ENCODE assay signal across 12 mouse cellular contexts in the genomic region with DNA sequence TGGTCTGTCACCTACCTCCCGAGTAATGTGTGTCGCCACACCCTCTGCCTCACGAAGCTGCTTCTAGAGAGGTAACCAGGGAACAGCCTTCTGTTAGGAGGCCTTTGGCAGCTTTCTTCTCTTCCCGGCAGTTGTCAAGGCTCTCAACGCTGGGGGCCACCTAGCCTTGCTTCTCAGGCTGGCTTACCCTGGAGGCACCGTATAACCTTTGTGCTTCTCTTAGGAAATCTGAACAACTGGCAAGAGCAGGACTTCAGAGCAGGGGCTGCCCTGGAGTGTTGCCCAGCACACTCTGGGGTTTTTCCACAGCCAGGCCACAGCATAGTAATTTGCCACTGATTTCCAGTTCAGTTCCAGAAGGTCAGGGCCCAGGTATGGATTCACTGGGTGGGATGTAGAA. TPM values are rescaled to one million over a fixed set of nuclear protein-coding genes. Genes with fewer than 3 reads are reported as not detected.
DNase-seq lines count a peak whose midpoint lies in the region; ATAC-seq and TF ChIP-seq lines count a peak whose summit lies in the region.
"Had no signal": no experiment of that assay in that cellular context is flagged by ENCODE, and none has a peak within 500 bp of the region (broad histone marks: within the 10 kb centered on the region; RNA-seq: fewer than 3 reads in every experiment).

No protein-coding gene starts in this region.

- no peak for ATAC-seq in heart, embryonic 11.5 days (replicated peaks; ENCODE audit: insufficient number of reproducible peaks, low FRiP score, low TSS enrichment)
- peak; percentile 36; the same call in 1 of the 2 replicates for ATAC-seq in lung, embryonic 16.5 days (ENCODE audit: low read depth)
- ATAC-seq in liver, embryonic 15.5 days (ENCODE audit: insufficient read depth): no peak

- no peak for TF ChIP-seq POLR2A in lung, adult 2 months (IDR thresholded peaks at IDR 0.05; ENCODE audit: borderline replicate concordance, extremely low read depth, low read depth, low read length)

- H3K36me3 ChIP-seq in heart, embryonic 11.5 days (ENCODE audit: control insufficient read depth, insufficient read depth, low read length): no peaks in the 10 kb centered on the region
- peaks cover 21% of the 10 kb centered on the region for H3K36me3 ChIP-seq in heart, embryonic 10.5 days
- H3K36me3 ChIP-seq in lung, embryonic 16.5 days (ENCODE audit: control insufficient read depth, insufficient read depth, low read length): peaks cover 7% of the 10 kb centered on the region; the same call in 1 of the 2 replicates
- peaks cover 98% of the 10 kb centered on the region for H3K36me3 ChIP-seq in liver, embryonic 15.5 days (replicated peaks)

- H3K9me3 ChIP-seq in heart, embryonic 11.5 days (replicated peaks; ENCODE audit: control insufficient read depth, low read length): no peaks in the 10 kb centered on the region
- H3K9me3 ChIP-seq in heart, embryonic 10.5 days: no peaks in the 10 kb centered on the region
- no peaks in the 10 kb centered on the region for H3K9me3 ChIP-seq in lung, embryonic 16.5 days (ENCODE audit: control insufficient read depth, low read length)
- H3K9me3 ChIP-seq in liver, embryonic 15.5 days (replicated peaks): no peaks in the 10 kb centered on the region

- no peaks in the 10 kb centered on the region for H3K27me3 ChIP-seq in heart, embryonic 11.5 days (ENCODE audit: control insufficient read depth, insufficient read depth, low read length)
- no peaks in the 10 kb centered on the region for H3K27me3 ChIP-seq in heart, embryonic 10.5 days (ENCODE audit: insufficient read depth, poor library complexity, severe bottlenecking)
- no peaks in the 10 kb centered on the region for H3K27me3 ChIP-seq in lung, embryonic 16.5 days (ENCODE audit: control insufficient read depth, insufficient read depth, low read depth, low read length)
- H3K27me3 ChIP-seq in liver, embryonic 15.5 days: no peaks in the 10 kb centered on the region

- DNase-seq in heart, embryonic 10.5 days (ENCODE audit: low spot score): no peak
- no peak for DNase-seq in lung, adult 2 months
- DNase-seq in brain, adult 2 months (ENCODE audit: low read depth, low spot score): peak; percentile 47
- DNase-seq in frontal cortex, adult 2 months (ENCODE audit: extremely low spot score in 1 of 2, low spot score in 1 of 2): no peak
- no peak for DNase-seq in right cerebral cortex, postnatal 4 days
- DNase-seq: gastrocnemius, postnatal 25 days; layer of hippocampus, postnatal 36 days; midbrain, embryonic 14.5 days had no signal

- WGBS in heart, embryonic 11.5 days (ENCODE audit: insufficient replicate concordance): 55% methylated on average over 6 of the region's 6 CpGs
- WGBS in heart, embryonic 10.5 days: 62% methylated on average over 6 of the region's 6 CpGs
- 49% methylated on average over 6 of the region's 6 CpGs for WGBS in lung, embryonic 16.5 days
- WGBS in lung, adult 2 months: 54% methylated on average over 6 of the region's 6 CpGs
- WGBS in liver, embryonic 15.5 days (ENCODE audit: insufficient replicate concordance): 75% methylated on average over 6 of the region's 6 CpGs

- H3K27ac ChIP-seq in heart, embryonic 11.5 days (ENCODE audit: low read depth, low read length): 0 out of 2 replicates have a peak overlapping the region, but pooled peaks have one; percentile 18
- H3K27ac ChIP-seq in heart, embryonic 10.5 days: no peak overlapping the region
- H3K27ac ChIP-seq in lung, embryonic 16.5 days (ENCODE audit: low read length): peak overlapping the region; percentile 17; the same call in 1 of the 2 replicates
- H3K27ac ChIP-seq in liver, embryonic 15.5 days (replicated peaks): peak overlapping the region; percentile 62

- no peak for TF ChIP-seq CTCF in lung, adult 2 months (IDR thresholded peaks at IDR 0.05; ENCODE audit: insufficient read depth, low read length)

- no peak overlapping the region for H3K9ac ChIP-seq in heart, embryonic 11.5 days (ENCODE audit: low read depth, low read length)
- no peak overlapping the region for H3K9ac ChIP-seq in lung, embryonic 16.5 days (ENCODE audit: low read length)
- no peak overlapping the region; the same call in 1 of the 2 replicates for H3K9ac ChIP-seq in liver, embryonic 15.5 days
- H3K9ac ChIP-seq: liver, embryonic 14.5 days had no signal

- no peak overlapping the region for H3K4me3 ChIP-seq in heart, embryonic 11.5 days (ENCODE audit: low read depth, low read length)
- H3K4me3 ChIP-seq in heart, embryonic 10.5 days: no peak overlapping the region
- no peak overlapping the region for H3K4me3 ChIP-seq in lung, embryonic 16.5 days (ENCODE audit: low read length)
- no peak overlapping the region for H3K4me3 ChIP-seq in lung, adult 2 months (replicated peaks; ENCODE audit: extremely low read depth, low read depth, low read length)
- no peak overlapping the region for H3K4me3 ChIP-seq in liver, embryonic 15.5 days (replicated peaks)

- H3K4me2 ChIP-seq in heart, embryonic 11.5 days: no peak overlapping the region
- no peak overlapping the region for H3K4me2 ChIP-seq in lung, embryonic 16.5 days (ENCODE audit: low read depth, low read length)
- H3K4me2 ChIP-seq in liver, embryonic 15.5 days: no peak overlapping the region

- H3K4me1 ChIP-seq in heart, embryonic 11.5 days (ENCODE audit: control insufficient read depth, insufficient read depth, low read length): peaks cover 5% of the 10 kb centered on the region; the same call in 1 of the 2 replicates
- peaks cover 7% of the 10 kb centered on the region for H3K4me1 ChIP-seq in heart, embryonic 10.5 days
- H3K4me1 ChIP-seq in lung, embryonic 16.5 days (replicated peaks; ENCODE audit: control insufficient read depth, insufficient read depth, low read length): peaks cover 11% of the 10 kb centered on the region
- H3K4me1 ChIP-seq in lung, adult 2 months (ENCODE audit: control insufficient read depth, insufficient read depth, low read length): peaks cover 12% of the 10 kb centered on the region; the same call in 1 of the 2 replicates
- peaks cover 92% of the 10 kb centered on the region for H3K4me1 ChIP-seq in liver, embryonic 15.5 days (replicated peaks)

RNA-seq across cellular contexts. Expression of gene Fam117a, which starts 13.5 kb away (rescaled TPM):
- 14.3 and 19.4 TPM in 2 replicates for polyA plus RNA-seq in heart, embryonic 11.5 days (2014; fragmentation: Nextera tagmentation; extraction: Ambion mirVana)
- polyA plus RNA-seq in heart, embryonic 10.5 days (2016; fragmentation: Nextera tagmentation; extraction: Ambion mirVana): 8.2 and 10.7 TPM in 2 replicates
- polyA plus RNA-seq in lung, embryonic 16.5 days (2015; fragmentation: Nextera tagmentation; extraction: Ambion mirVana): 15.1 and 15.7 TPM in 2 replicates
- polyA plus RNA-seq in lung, adult 2 months (2012; rRNA removed): 55.8 and 59.8 TPM in 2 replicates
- polyA plus RNA-seq in liver, embryonic 15.5 days (2015; fragmentation: Nextera tagmentation; extraction: Ambion mirVana): 75.3 and 78.9 TPM in 2 replicates
- 11.4 and 12.5 TPM in 2 replicates for polyA plus RNA-seq in frontal cortex, adult 2 months (2012; rRNA removed)

RNA-seq across cellular contexts. Expression of gene Slc35b1, which starts 34.2 kb away (rescaled TPM):
- polyA plus RNA-seq in heart, embryonic 11.5 days (2014; fragmentation: Nextera tagmentation; extraction: Ambion mirVana): 92.4 and 95.9 TPM in 2 replicates
- polyA plus RNA-seq in heart, embryonic 10.5 days (2016; fragmentation: Nextera tagmentation; extraction: Ambion mirVana): 103 and 119 TPM in 2 replicates
- 91.1 and 92.7 TPM in 2 replicates for polyA plus RNA-seq in lung, embryonic 16.5 days (2015; fragmentation: Nextera tagmentation; extraction: Ambion mirVana)
- 60.6 and 80.9 TPM in 2 replicates for polyA plus RNA-seq in lung, adult 2 months (2012; rRNA removed)
- 39.2 and 40.6 TPM in 2 replicates for polyA plus RNA-seq in liver, embryonic 15.5 days (2015; fragmentation: Nextera tagmentation; extraction: Ambion mirVana)
- polyA plus RNA-seq in frontal cortex, adult 2 months (2012; rRNA removed): 78.3 and 78.6 TPM in 2 replicates

RNA-seq across cellular contexts. Expression of gene Kat7, which starts 40.2 kb away (rescaled TPM):
- polyA plus RNA-seq in heart, embryonic 11.5 days (2014; fragmentation: Nextera tagmentation; extraction: Ambion mirVana): 43.2 and 55.1 TPM in 2 replicates
- 66.0 and 68.5 TPM in 2 replicates for polyA plus RNA-seq in heart, embryonic 10.5 days (2016; fragmentation: Nextera tagmentation; extraction: Ambion mirVana)
- polyA plus RNA-seq in lung, embryonic 16.5 days (2015; fragmentation: Nextera tagmentation; extraction: Ambion mirVana): 75.3 and 80.2 TPM in 2 replicates
- polyA plus RNA-seq in lung, adult 2 months (2012; rRNA removed): 21.5 and 37.2 TPM in 2 replicates
- polyA plus RNA-seq in liver, embryonic 15.5 days (2015; fragmentation: Nextera tagmentation; extraction: Ambion mirVana): 30.6 and 30.8 TPM in 2 replicates
- 55.2 and 55.4 TPM in 2 replicates for polyA plus RNA-seq in frontal cortex, adult 2 months (2012; rRNA removed)
